Mouse (Mus musculus): ENCODE measurements around the gene Dmgdh.

Gene Dmgdh

DNA sequence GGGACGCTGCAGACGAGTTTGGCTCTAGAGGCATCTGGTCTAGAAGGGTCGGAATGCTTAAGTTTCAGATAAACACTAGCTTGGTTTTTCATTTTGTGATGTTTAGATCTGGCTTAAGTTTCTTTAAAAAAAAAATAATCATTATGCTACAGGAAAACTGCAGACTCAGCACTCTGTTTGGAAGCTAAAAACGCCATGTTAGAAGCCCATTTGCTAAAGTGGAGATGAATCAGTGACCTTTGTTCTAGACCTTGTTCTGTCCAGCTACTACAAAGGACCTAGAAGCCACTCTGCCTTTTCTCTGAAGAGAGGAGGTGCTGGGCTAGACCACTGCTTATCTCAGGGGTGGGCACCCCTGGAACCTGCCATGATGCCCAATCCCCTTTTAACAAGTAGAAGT is 36.1 kb downstream of the Dmgdh start:
- DNase-seq (ENCODE audit: low spot score): no peak

DNA sequence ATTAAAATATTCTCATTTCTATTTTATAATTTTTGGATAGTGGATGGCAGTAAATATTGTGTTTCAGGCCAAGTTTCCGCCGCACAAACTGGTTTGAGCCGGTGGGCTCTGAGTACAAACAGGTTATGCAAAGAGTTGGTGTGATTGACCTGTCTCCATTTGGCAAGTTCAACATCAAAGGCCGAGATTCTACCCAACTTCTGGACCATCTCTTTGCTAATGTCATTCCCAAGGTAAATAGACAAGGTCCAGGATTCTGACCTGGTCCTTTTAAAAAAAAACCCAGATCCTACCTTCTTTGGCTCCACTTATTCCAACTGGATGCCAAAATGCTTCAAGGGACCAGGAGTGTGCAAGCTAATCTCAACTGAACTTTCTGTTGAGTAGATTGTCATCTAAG is 37.0 kb downstream of the Dmgdh start:
- no peak for DNase-seq (ENCODE audit: low spot score)

DNA sequence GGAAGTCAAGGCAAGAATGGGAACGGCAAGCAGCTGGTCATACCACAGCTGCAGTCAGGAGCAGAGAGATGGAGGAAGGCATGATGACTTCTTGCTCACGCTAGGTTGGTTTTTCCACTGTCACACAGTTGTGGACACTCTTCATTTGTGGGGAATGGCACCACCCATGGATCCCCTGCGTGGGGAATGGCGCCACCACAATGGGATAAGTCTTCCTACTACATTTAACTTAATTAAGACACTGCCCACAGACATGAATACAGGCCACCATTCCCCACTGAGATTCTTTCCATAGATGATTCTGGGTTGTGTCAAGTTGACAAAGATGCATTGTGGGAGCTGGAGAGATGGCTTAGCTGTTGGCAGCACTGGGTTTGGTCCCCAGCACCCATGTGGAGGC is 38.1 kb downstream of the Dmgdh start:
- DNase-seq (ENCODE audit: low spot score): no peak

DNA sequence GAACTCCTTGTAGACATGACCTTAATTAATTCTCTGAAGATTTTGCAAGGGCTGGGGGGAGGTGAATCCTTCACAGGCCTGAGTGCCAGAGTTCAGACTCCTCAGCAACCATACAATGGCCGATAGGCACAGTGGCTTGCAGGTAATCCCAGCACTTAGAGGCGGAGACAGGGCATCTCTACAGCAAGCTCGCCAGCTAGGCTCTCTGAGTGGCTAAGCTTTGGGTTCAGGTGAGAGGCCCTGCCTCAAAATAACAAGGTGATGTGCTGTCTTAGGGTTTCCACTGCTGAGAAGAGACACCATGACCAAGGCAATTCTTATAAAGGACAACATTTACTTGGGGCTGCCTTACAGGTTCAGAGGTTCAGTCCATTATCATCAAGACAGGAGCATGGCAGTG is 39.6 kb downstream of the Dmgdh start:
- DNase-seq (ENCODE audit: low spot score): no peak

DNA sequence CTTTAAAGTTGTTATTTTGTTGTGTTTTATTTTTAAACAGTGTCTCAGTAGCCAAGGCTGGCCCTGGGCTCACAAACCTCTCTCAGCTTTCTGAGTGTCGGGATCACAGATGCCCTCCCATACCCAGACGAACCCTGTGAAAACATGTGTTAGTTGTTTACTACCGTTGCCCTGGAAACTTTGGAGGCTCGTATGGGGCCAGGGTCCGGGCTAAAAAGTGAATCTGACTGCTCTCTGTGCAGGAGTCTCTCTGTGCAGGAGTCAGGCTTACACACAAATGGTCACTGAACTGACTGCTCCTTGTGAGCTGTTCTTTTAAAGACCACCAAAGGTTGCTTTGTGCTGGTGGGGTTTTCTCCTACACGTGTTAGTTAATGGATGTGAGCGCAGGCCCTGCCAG is 42.9 kb downstream of the Dmgdh start:
- no peak for DNase-seq (ENCODE audit: low spot score)

DNA sequence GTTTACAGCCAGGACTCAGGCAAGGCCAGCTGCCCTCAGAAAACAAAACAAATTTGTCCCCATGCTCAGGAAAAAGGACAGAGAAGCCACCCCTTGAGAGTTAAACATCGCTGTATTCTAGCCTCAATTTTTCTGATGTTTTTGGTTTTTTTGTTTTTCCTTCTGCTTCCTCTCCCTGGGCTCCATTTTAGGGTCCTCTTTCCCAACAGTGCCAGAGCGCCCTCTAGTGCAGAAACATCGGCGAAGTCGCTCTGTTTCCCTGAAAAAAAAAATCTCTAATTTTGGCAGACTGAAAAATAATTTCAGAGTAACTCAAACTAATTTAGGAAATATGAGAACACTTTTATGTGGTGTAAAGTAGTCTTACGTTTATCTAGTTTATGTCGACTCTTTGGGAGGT is 44.7 kb downstream of the Dmgdh start:
- no peak for DNase-seq (ENCODE audit: low spot score)

DNA sequence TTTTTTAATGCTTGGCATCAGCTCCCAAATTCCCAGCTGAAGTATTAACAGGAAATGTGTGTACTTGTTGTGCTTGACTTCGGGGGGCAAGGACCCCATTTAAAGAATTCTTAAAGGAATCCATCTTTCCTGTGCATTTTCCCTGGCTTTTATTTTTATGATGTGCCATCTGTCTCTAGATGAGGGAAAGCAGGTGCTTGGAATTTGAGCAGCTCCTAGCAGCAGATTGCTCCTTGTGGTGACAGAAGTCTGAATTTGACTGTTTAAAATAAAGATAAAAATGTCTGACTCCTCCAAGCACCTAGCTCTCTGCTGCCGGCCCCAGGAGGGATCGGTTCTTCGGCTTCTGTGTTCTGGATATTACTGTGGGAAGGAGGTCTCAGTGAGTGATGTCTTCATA is 47.7 kb downstream of the Dmgdh start:
- DNase-seq (ENCODE audit: low spot score): no peak

DNA sequence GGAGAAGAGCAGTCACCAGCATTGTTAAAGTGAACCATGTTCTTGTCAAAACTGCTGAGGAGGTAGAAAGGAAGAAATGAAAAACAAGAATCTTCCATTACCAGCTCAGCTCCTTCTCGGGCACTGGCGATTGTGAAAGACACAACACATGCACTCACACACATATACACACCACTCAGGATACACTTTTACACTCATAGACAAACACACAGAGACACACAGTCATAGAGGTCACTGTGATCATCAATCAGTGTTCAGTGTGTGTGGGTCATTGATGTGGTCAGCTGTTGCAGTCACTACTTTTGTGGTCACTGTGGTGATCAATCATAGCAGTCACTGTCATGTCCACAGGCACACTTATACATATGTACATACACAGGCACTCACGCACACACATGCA is 49.2 kb downstream of the Dmgdh start:
- DNase-seq (ENCODE audit: low spot score): no peak

DNA sequence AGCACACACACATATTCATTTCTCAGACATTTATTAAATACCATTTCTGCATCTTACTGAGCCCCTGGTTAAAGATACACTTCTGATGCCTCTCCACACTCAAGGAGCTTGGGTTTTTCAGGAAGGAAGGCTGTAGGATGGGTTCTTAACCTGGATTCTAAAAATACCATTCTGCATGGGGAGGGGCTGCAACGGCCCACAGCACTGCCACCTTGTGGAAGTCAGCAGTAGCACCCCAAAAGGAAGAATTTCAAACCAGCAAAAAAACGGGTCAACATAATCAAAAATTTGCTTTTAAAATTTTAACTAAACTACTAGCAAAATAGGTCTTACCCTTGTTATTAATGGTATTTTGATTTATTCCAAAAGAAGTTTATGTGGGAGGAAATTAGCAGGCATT is 50.0 kb downstream of the Dmgdh start:
- no peak for DNase-seq (ENCODE audit: low spot score)

DNA sequence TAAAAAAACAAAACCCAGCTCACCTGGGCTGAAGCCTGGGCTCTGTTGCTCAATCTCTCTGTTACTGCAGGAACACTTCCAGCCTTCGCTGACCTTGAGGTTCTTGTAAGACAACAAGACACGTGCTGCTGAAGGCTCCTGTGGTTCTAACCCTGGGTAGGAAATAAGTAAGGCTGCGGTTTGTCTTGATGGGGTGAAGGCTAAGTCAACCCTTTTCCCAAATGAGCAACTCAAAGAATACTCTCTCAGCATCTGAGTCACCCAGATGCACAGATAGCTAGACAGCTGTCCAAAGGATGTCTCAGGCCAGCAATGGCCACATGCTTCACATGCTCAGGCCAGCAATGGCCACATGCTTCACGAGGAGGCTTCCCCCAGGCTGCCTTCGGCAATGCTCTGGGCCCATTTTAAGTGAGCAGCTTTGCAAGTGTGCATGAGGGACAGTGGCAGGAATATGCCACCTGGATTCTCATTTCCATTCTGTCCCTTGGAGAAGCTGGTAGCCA is 61.0 kb downstream of the Dmgdh start:
- DNase-seq (ENCODE audit: low spot score): no peak

DNA sequence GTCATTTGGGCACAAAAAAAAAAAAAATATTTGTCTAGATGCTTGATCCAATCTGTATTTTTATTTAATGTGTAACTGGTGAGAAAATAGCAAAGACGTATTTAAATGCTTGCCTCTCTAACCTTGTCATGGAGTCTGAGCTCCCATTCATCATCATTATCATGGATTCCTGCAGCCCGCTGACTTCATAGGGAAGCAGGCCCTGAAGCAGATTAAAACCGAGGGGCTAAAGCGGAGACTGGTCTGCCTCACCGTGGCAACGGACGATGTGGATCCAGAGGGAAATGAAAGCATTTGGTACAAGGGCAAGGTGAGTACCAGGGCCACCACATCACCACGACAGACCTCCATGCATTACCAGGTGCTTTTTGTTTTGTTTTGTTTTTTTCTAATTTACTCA is 69.9 kb downstream of the Dmgdh start:
- no peak for DNase-seq (ENCODE audit: low spot score)

DNA sequence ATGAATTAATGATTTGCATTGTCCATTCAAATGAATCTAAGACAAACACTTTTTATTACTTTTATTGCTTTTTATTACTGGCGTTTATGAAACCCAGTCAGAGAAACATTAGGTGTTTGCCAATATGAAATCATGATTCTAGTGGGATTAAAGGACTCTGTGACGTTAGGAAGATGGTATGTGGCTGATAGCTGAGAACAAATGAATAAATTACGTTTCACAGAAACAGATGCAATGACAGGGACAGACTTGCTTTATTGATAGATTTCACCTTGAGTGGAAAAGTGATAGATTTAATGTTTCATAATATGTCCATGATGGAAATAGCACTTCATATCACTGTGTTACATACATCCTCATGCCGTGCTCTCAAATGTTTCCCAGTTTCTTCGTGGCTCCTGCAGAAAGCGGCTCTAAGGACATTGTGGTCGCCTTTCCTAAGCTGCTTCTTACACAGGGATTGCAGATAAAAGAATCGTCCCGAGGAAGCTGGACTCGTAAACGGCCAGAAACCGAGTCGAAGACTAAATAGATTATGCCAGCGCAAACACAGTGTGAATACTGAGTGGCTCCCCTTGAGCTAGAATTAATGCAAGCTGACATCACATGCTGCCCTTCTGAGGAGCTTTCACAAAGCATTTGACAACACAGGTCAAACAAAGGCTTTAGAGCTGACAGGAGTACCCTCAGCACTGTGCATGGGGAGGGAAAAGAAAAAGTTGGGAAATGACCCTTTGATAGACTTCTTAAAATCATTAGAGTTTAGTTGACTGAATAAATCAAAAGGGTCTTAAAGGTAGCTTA is 78.6 kb downstream of the Dmgdh start:
- no peak for DNase-seq (ENCODE audit: low spot score)

DNA sequence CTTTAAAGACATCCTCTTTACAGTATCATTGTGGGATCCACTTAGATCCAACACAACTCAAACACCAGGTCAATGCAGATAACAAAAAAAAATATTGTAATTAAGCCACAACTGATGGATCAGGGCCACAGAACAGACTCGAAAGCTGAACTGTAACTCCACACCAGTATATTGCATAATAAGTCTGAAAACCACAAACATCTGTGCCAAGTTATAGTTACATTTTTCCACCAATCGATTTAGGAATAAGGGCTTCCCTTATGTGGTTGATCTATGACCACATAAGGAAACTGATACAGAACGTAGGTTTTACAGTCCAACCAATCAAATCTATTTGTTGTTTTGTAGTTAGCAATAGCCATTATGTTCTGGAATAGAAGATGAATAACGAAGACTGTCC is 80.9 kb downstream of the Dmgdh start:
- DNase-seq (ENCODE audit: low spot score): no peak

DNA sequence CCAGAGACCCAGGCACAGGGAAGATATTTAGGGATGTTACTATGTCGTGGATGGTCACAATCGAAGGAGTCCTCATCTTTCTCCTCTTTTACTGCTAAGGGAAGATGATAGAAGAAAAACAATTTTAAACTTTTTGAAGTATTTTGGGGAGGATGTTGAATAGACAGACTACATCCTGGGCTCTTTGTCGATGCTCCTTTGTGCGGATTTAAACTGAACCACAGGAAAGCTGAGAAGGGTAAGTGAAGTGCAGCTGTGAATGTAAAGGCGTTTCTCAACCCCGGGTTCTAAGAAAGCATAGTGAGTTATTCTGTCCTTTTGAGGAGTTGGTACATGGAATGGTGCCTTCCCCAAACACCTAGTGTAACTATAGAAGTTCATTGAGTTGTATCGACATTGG is 82.4 kb downstream of the Dmgdh start:
- no peak for DNase-seq (ENCODE audit: low spot score)

DNA sequence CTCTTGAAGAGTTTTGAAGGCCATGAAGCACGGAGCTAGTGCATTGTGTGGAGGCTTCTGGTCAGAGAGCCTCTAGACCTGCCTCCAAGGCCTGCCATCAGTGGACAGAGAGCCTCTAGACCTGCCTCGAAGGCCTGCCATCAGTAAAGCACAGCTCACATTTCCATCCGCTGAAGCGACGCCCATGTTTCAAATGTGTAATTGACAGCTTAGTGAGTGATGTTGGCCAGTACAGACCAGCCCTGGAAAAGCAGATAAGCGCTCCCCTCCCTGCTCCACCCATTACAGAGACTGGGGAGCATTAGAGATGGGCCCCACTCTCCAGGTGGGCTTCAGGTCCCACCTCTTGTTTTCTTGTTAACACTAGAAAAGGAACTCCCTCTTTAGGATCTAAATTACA is 83.3 kb downstream of the Dmgdh start:
- no peak for DNase-seq (ENCODE audit: low spot score)

DNA sequence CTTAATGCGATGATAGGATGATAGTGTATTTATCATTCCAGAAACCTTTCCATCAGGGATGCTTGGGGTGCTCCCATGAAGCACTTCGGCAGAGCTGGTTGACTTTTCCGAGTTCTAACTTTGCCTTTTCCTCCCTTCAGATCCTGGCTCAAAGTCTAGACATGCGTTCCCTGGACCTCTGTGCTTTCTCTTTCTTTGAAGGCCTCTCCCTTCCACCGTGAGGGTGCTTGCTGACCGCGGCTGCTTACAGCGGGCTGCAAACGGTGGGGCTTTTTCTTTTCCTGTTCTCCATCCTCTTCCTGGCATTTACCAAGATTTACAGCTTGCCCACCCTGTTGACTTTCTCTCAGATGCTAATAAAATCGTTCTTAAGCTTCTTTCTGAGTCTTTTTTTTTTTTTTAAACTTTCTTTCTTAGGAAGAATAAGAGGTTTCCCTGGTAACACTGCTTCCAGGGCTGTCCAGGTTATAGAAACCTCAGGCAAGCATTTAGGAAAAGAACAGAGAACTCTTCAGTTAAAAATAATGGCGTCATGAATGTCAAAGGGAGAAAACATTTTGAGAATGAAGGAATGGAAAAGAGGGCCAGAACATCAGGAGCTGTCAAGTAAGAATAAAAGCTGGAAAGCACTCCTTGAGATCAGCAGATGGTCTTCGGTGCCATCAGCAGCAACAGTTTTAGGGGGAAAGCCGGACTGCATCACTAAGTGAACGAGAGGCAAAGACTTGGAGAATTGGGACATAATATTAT is 84.1 kb downstream of the Dmgdh start:
- DNase-seq (ENCODE audit: low spot score): no peak

DNA sequence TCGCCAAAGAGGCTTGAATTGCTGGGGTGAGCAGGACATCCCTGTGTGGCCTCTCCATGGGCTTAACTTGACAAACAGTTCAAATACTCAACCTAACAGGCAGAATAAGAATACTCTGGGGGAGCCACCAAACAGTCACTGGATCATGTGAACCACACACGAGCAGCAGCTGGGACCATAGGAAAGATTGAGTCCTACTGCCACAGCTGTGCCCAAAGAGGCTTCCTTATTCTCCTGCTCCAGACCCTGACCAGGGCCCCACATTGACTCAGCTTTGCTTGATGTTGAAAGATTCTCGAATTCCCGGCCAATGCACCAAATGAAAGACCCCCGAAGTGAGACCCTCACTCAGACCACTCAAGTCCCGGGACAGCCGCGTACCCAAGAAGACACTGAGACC is 87.6 kb downstream of the Dmgdh start:
- DNase-seq (ENCODE audit: low spot score): no peak

DNA sequence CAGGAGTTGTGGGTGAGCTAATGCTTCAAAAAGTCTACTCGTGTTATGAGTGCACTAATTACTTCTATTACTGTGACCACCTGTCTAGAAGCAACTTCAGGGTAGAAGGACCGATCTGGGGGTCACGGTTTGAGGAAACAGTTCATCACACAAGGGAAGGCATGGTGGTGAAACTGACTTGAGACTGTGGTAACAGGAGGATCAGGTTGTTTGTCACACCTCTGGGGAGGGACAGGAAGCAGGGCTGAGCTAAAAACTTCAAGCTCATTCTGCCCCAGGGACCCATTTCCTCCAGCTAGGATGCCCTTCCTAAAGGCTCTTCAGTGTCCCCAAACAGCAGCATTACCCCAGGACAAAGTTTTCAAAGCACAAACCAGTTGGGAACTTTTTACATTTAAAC is 88.6 kb downstream of the Dmgdh start:
- no peak for DNase-seq (ENCODE audit: low spot score)

DNA sequence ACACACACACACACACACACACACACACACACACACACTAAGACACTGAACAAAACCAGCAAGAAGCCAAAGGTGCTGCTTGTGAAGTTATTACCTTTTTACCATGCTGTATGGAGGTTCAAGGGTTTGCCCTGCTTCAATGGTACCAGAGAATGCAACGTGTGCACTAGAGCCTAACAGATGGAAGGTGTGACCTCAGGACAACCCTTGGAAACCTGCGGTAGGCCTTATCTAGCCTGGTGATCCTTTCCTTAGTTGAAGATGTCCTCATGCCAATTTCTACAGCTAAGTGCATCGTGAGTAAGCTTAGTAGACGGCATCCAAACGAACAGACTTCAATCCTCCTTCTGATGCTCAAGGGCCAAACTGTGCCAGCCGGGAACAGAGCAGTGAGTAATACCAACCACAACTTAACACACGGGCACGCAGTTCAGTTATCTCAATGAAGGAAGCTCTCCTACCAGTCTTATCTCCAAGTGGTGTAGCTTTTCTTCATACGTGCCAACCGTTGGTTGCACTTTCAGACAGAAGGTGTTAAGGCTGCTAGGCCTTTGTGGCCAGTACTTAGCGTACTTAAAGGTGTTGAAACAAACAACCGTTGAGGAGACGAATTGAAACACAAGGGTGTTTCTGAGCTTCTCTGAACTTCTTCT is 90.2 kb downstream of the Dmgdh start:
- no peak for DNase-seq (ENCODE audit: low spot score)

DNA sequence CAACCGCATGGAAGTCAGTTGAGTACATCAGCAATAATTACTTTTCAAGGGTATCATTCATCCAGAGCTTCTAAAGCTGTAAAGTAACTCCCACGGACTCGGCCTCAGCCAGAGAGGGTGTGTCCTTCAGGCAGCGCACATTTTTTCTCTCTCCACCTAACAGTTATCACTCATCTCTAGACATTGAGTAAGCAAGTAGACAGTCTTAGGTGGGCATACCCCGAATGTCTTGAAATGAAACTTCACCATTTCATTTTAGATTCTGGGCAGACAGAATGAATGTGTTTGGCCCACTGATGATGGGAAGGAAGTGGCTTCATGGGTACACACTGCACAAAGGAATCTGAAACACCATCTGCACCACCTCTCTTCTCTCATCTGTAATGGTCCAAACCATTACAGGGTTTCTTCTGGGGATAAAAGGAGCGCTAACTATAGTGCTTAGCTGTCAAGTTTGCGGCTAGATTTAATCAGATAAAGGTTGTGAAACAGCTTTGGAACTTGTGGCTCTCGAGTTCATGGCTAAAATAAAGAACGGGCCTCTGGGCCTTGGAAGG is 96.9 kb downstream of the Dmgdh start:
- DNase-seq (ENCODE audit: low spot score): no peak

DNA sequence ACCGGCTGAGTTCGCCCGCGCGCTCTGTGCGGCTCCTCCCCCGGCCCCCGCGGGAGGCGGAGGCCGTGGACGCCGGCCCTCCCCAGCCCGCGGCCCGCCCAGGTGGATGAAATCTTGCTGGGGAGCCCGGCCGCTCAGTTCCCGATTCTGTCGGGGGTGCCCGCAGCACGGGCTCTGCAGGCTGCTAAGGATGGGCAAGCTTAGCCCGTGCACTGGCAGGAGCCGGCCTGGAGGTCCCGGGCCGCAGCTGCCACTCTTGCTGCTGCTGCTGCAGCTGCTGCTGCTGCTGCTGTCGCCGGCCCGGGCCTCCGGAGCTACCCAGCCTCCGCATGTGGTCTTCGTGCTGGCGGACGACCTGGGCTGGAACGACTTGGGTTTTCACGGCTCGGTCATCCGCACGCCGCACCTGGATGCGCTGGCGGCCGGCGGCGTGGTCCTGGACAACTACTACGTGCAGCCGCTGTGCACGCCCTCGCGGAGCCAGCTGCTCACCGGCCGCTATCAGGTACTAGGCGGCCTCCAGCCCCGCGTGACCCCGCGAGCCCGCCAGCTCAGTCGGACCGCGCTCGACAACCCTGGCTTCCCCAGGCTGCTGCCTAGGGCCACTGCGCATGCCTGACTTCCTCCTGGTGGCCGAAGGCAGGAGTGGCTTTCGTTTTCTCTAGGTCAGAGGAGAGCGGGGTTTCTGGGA is 97.5 kb downstream of the Dmgdh start, which contains the start of gene Arsb:
Gene Arsb, plus strand, starts transcription at position 43 of the 691 bp plus-strand sequence.
- no peak for DNase-seq (ENCODE audit: low spot score)

DNA sequence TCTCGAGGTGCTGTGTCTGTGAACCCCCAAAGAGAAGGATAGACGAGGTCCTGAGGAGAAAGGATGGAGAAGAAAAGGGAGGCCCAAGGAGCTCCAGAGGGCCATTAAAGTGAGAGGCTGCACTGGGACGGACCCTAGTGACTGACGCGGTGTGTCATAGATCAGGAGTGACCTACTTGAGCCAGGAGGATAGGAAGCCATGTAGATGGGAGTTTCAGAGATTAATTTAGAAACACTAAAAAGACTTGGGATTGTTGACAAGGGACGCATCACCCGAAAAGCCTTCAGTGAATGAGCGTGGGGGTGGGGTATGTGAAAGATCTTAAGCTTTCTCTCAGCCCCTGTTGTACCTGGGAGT is 98.0 kb downstream of the Dmgdh start:
- DNase-seq (ENCODE audit: low spot score): no peak

Measured in layer of hippocampus, adult 9-10 months (tissue).